Mouse (Mus musculus): Measurements from ENCODE around the gene Rab25.

Rab25 gene

GRCm38 (mm10) chr3:88502641-88503504, 45.2 kb downstream of the Rab25 start:
- DNase-seq (ENCODE audit: low read depth) = peak; percentile 92

DNA sequence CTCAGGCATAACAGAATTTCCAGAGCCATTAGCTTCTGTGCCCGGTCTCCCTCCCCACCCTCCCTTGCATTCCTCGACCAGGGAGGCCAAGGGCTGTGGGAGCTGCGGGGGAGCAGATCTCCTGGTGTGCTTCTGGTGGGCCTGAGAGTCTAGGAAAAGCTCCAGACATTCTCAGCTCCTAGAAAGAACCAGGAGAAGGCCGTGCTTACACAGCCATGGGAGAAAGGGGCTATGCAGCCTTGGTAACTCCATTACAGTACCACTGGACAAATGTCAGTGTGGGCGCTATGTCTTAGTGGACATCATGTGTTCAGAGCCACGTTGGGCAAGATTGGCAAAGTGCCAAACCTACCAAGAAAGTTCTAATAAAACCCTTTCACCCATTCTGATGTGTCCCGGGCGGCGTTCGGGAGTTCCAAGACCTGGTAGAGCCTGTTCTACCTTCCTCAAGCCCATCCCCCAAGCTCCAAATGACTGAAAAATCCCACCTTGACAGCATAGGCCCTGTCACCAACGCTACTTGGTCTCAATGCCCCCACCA, 46.0 kb downstream of the Rab25 start:
- no peak for DNase-seq (ENCODE audit: low read depth)

GRCm38 (mm10) chr3:88501366-88502030, 46.6 kb downstream of the Rab25 start:
- peak; percentile 34 for DNase-seq (ENCODE audit: low read depth)

DNA sequence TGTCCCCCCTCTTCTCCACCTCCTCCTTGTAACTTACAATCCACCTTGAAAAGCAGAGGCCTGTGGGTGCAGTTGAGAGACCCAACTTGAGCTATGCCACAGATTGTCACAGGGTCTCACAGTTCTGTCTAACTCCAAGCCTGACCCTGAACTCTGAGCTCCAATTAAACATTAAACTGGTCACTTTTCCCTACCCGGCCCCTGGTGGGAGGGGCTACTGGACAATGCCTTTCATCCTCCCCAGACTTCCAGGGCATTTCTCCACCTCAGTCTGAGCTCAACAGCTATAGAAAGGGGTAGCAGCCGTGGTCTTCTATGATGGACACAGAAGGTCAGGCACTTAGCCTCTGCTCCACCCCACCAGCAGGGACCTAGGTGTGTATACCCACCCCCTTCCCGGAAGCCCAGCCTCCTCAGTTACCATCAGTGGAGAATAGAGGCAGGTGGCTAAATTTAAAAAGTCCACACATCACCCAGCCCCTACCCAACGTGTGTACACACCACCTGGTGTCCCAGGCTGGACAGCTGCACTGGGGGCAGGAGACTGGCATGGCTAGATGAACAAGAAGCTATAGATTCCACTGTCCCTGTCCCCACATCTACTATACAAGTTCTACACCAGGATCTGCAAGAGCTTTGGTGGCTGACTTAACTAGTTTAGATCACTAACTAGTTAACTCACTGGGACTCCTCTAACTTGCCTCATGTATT, 47.3 kb downstream of the Rab25 start:
- no peak for DNase-seq (ENCODE audit: low read depth)

GRCm38 (mm10) chr3:88500087-88500486, 48.0 kb downstream of the Rab25 start:
- no peak for DNase-seq (ENCODE audit: low read depth)

GRCm38 (mm10) chr3:88499580-88499979, 48.5 kb downstream of the Rab25 start:
- DNase-seq (ENCODE audit: low read depth) = no peak

GRCm38 (mm10) chr3:88495741-88496415, 52.2 kb downstream of the Rab25 start:
- no peak for DNase-seq (ENCODE audit: low read depth)

- DNase-seq (ENCODE audit: low read depth) = no peak
Measured at GRCm38 (mm10) chr3:88494836-88495628, 53.1 kb downstream of the Rab25 start.

DNA sequence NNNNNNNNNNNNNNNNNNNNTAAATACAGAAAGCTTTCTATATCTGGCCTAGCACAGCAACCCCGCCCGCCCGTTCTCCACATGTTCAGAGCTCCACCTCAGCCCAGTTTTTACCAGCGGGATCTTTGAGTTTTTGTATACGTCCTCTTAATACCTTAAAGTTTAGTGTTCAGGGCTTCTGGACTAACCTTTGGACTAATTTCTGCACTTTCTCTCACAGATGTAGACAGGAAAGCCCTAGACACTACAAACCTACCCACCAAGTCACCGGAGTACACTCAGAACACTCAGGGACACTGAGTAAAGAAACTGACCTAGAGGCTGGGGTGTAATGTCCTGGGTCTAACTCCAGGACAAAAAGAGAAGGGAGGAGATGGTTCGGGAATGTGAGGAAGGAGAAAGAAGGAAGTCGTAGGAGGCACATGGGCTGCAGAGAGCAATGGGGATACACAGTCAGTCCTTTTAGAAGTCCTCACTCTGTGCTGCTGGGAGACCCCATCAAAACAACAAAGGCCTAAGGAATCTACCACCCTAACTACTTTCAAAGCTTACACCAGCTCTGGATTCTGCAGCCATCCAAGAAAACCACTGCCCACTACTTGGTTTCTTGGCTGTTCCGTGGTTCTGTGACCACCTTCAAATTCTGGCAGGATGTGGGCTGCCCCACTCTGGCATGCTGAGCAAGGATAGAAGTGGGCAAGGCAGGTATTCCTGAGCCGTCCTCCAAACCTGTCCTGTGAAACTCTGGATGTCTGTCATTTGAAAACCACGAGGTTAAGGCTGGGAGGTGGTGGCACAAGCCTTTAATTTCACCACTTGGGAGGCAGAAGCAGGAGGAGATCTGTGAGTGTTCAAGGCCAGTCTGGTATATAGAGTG, 54.2 kb downstream of the Rab25 start:
- DNase-seq (ENCODE audit: low read depth) = no peak
